Mouse (Mus musculus): ENCODE data around the gene Fancc.

Gene Fancc

DNA sequence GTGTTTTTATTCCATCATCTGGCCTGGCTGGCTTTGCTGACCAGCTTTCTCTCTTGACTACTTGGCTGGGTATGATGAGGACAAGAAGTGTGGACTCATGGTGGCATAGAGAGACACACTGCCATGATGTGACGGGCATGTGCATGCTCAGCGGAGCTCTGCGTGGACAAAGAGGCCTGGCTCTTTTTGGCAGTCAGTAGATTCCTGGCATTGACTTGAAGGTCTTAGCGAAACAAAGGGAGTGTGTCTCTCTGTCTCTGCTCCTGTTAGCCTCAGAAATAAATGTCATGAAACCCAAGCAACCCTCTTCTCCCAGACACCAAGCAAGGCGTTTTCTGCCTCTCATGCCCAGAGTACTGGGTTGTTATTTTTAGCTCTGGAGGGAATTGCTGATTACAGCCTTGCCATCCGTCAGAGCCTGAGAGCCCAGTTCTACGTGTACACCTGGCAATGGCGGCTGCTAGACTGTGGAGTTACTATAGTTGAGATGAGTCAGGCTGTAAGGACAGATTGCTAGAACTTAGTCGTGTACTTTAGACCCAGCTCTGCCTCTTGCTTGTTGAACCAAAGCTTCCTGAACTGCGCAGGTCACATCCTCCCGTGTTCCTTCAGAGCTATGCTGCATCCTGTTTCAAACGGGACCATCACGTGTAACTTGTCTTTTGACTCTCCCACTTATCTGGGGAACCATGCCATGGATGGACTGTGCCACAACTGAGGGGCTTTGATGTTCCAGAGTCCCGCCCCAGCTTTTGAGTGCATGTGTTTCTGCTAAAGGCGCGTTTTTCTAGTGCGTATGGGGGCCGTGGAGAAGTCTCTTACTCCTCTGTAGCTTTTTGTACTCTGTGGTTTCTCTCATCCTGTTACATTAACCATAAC lies 236.1 kb downstream of the Fancc start:
- DNase-seq (ENCODE audit: low read depth): no peak

DNA sequence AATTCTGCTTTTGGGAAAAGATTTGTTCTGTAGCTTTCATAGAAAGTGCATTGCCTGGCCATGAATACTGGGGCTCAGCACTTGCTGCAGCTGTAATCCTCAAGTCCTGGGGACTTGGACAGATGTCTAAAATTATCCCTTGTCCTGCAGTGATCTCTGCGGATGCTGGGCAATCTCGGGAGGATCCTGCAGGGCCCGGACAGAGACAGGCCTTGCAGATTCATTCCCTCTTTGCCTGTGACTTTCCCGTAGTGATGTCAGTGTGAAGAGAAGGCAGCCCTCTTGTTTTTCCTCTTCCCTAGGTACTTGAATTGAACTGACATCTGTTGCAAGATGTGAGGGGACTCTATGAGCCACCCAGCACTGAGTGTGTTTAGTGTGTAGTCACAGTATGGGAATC lies 236.9 kb downstream of the Fancc start:
- no peak for DNase-seq (ENCODE audit: low read depth)

DNA sequence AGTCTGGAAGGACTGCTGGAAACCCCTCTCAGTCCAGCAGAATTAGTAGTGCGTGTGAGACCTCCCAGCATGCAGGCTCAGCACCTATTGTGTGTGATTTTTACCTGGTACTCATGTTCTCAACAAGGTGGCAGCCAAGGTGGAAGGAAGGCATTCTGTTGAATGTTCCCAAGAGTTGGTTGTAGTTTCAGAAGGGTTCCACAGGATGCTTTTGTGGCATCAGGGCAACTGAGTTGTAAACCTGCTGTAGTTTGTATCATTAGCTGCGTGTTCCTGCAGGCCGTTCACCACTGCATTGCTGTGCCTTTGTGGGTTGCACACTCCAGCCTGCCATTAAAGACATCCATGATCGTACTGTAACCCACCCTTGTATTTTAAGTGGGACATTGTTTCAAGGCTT lies 238.4 kb downstream of the Fancc start:
- no peak for DNase-seq (ENCODE audit: low read depth)

DNA sequence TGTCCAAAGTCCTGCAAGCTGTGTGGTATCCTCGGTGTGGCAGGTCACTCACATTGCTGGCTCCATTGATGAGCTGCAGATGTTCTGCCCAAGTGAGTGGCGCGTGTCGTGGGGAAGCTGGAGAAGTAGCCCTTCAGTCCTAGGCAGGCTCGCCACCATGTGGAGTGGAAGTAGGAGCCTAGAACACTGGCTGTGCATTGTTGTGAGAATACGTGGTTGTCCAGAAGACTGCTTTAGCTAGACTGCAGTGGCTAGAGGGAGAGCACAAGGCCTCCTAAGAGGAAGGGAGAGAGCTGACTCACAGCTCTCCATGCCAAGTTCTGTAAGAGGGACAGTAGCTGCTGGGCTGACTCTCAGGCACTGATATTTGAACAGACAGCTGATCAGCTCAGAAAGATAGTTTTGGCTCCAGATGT lies 238.9 kb downstream of the Fancc start:
- no peak for DNase-seq (ENCODE audit: low read depth)

DNA sequence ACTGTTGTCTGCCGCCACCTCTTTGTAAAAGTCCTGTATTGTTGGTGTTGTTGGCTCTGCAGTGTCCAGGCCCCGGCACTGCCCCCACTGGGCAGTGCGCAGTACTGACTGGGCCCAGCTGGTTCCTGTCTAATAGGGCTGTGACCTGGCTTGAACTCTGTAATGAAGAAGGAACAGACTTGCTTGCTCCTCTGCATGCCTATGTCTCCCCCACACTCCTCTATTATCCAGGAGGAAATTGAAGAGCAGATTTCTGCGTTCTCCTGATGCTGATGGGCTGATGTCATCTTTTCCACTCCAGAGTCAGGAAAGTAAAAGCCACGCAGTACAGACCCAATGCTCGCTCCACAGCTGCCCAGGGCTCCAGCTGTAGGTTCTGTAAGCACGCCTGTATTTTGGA lies 240.3 kb downstream of the Fancc start:
- DNase-seq (ENCODE audit: low read depth): no peak

DNA sequence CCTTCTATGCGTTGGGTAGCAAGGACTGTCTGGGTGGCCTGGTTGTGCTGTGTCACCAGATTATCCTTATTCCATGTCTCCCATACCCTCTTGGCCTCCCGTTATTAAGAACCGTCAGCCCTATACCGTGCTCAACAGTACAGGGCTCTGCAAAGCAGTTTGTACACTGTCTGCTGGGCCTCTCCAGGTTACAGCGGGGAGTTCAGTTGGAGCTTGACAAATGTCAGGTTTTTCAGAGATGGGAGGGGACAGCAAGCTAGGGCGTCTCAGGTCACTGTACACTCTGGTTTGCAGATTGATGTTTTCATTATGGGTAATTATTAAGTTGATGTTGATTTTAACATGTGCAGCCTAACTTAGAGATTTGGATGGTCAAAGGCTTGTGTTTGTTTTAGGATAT lies 240.9 kb downstream of the Fancc start:
- DNase-seq (ENCODE audit: low read depth): no peak

DNA sequence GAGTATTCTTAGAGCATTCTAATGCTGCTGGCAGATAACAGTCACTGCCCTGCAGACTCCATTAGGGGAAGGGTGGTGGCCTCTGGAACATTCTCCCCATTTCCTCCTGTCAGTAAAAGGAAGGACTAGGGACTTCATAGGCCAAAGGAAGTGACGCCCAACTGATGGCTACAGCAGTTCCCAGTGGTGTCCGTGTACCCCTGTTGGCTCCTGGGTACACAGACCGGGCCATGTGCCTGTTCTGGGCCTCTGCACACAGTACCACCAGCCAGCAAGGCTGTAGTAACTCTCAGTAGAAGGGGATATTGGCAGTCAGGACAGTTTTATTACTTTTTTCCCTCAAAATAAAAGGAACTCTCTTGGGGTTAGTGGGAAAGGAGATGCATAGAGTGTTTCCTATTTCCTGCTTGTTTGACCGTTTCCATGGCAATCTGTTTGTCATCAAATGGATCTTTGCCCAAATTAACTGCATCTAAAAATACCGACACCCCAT lies 241.5 kb downstream of the Fancc start:
- no peak for DNase-seq (ENCODE audit: low read depth)

DNA sequence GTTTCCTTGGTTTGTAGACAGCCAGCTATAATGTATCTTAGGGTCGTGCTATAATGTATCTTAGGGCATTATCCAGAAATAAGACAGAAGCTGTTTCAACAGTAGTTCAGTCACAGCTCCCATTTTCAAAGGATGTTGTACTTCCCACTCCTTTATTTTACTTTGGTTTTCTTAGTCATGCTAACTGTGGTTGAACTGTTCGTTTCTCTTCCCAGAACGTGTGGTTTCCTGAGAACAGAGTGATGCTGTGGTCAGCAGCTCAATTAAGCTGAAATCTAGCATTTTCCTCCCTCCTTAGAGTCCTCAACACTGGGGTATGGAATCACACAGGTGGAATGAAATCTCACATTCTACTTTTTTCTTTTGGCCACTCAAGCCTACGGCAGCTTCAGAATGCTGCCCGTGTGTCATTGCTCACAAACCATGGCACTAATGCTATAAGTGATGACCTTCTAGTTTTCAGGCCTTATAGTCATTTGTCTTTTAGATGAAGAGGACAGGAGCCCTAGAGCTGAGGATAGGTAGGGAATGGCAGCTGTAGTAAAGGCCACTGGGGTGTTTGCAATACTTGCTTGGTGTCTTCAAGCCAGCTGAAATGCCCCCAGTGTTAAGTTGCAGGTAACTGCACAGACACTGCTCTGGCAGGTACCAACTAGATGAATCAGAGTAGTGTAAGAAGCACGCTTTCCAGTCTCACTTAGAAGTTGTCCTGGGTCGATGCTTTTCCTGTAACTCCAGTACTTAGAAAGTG lies 243.0 kb downstream of the Fancc start:
- DNase-seq (ENCODE audit: low read depth): no peak

DNA sequence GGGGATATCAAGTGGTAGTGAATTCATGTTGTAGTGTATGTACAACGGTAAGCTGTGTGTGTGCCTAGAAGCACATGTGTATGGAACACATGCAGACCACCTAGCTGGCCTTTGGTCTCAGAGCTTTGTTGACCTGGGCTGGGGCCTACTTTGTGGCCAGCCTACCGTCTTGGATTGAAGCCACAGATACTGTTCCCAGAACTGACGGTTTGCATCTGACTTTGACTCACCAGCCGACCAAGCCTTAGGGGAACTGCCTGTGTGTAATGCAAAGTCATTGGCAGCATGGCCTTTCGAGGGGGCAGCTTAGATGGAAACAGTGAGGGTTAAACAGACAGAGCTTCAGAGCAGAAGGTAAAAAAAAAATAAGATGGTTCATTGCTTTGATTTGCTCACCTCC lies 243.9 kb downstream of the Fancc start:
- DNase-seq (ENCODE audit: low read depth): peak; percentile 95

DNA sequence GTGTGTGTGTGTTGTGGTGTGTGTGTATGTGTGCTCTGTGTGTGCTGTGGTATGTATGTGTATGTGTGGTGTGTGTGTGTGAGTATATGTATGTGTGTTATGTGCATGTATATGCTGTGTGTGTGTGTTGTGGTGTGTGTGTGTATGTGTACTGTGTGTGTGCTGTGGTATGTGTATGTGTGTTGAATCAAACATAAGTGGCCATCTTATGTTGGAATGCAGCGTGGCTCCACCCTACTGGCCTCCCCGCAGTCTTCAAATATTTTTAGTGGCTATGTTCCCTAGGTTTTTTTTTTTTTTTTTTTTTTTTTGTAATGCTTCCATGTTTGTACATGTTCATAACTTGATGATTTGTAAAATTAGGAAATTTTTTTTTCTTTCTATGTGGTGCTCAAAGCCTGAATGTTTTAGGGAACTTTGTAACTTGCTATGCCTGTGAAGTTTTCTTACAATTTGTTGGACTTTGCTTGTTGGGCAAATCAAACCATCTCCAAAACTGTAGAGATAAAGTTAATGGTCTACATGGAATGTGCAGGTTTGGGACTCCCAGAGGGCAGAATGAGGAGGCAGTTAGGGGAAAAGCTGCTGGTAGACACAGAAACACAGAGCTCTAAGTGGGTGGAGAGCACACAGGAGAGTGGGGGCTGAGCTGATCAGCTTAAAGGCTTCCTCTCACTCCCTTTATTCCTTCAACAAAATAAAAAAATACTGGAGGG lies 244.6 kb downstream of the Fancc start:
- DNase-seq (ENCODE audit: low read depth): no peak

DNA sequence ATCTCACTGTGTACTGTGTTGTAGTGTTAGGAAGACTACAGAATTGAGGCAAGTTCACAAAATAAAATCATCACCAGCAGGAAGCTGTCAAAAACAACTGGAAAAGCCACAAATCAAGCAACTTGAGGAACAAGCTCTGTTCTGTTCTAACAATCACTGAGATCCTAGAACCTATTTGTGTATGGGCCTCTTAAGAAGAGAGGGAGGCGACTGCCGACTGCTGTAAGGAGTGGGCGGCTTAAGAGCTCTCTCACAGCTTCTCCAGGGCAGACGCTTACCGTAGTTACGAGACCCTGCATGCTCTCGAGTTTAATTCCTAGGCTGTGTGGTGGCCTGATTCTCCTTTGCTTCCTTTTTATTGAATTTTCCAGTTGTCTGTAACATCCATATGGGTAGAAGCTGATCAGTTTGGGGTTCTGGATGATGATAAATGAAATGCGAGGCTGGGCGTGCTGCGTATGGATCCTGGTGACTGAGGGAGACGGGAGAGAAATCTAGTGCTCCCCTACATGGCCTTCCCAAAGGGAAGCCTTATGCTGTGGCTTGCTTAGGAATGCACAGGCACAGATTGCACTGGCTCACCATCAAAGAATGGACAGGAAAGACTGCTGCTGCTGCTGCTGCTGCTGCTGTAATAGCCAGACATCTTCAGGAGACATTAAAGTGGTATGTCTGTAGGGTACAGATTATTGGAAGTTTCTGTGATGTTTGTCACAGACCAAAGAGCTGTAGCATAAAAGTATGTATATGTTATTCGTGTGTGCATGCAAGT lies 245.8 kb downstream of the Fancc start:
- no peak for DNase-seq (ENCODE audit: low read depth)

DNA sequence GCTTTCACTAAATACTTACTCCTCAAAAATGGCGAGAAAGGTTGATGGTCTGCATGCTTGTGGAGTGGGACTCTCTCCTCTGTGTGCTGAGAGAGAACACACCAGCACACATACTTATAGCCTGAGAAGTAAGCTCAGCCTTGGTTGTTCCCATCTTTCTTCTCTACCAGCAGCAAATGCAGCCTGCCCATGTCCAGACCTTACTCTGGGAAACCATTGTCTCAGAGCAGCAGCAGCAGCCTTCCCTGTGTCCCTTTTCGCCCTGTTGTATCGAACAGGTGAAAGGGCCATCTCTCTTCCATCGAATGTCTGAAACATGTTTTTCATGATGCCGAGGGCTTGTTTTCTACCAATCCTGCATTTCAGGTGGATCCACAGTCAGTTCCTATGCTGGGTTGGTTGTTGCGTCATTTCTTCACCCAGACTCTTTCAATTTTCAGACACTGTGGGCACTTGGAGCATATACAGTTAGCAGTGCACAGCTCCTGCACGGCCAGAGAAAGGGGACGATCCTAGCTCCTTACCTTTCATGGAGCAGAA lies 246.6 kb downstream of the Fancc start:
- DNase-seq (ENCODE audit: low read depth): no peak

DNA sequence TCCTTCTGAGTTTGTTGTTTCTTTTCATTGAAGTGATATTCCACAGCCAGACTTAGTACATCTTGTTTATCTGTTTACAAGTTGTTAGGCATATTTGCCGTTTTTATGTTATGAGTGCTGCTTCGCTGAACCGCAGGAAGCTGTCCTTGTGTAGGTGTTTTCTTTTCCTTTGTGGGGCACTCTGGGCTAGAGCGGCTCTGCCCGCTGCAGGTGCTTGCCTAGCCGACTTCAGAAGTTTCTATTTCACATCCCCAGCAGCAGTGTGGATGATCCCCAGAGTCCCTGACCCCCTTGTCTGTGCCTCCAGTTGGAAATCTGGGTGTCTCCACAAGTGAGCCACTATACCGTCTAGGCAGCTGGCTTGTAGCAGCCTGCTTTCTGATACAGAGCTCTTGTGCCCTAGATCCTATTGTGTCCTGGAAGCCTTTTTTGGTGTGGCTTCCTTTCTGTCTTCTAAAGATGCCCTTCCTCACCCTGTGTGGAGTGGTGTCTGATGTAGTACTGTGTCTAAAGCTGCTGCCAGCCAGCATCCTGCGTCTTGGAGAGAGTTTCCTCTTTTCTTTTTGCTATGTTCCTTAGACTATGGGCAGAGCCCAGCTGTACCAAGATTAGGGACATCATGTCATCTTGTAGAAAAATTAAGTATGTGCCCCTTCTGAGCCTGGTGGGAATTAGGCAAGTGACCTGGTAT lies 247.2 kb downstream of the Fancc start:
- DNase-seq (ENCODE audit: low read depth): no peak

DNA sequence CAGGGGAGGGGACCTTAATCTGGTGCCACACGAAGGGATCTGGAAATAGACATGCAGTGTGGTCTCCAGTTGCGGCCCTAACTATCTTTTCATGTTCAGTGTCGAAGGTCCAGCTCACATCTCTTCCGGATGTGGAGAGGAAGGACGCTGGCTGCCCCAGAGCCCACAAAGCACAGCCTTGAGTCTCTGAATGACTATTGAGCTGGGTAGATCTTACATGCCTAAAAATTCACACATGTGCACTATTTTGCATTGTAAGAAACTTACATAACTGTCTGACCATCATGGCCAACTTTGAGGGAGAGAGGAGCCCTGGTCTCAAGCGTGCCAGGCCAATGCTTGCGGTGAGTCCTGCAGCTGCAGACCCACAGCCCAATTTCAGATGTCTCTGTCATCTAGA lies 247.9 kb downstream of the Fancc start:
- DNase-seq (ENCODE audit: low read depth): no peak

DNA sequence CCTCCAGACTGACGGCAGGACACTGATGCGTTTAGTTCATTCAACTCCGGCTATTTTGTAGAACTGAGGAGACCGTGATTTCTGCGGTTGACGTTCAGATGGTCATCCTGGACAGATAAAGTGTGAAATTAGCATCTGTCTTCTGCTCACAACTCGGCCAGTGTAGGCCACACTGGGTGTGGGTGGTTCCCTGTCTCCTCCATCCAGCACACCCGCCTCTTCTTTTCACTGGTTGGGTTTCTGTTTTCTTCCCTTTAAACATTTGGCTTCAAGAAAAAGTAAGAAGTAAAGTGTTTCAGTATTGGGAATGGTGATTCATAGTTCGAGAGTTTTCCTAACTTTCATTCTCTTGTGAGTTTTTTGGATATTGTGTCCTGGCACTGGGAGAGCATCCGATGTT lies 248.8 kb downstream of the Fancc start:
- no peak for DNase-seq (ENCODE audit: low read depth)

DNA sequence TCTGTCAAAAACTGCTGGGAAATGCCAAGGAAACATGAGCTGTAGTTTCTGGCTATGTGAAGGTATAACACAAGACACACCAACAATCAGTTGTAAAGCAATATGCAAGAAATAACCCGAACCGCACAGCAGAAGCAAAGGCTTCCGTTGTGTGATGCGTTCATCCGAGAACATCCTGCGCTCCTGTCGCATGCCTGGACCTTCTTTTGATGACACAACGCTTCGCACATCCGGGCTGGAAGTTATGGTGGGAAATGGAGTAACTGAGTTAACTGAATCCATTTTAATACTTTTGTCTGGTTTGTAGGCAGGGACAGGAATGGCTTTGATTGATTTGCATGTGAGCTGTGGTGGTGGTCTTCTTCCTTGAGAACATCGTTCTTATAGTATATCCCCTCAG lies 249.4 kb downstream of the Fancc start:
- DNase-seq (ENCODE audit: low read depth): no peak

DNA sequence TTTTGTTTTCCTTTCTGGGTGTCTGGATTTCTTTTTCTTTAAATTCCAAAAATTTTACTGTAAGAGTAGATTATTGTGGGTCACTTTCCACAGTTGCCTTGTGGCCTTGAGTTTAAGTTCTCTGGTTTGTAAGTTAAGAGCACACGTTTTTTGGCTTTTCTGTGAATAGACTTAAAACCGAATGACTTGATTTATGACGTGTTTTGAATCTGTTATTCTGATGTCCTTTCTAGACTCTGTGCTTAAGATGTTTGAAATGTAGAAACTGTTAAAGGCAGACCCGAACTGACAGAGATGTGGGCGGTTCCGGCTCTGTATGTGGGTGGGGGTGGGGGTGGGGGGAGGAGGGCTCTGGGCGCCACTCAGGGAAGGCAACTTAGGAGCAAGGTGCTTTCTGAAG lies 250.0 kb downstream of the Fancc start:
- no peak for DNase-seq (ENCODE audit: low read depth)

DNA sequence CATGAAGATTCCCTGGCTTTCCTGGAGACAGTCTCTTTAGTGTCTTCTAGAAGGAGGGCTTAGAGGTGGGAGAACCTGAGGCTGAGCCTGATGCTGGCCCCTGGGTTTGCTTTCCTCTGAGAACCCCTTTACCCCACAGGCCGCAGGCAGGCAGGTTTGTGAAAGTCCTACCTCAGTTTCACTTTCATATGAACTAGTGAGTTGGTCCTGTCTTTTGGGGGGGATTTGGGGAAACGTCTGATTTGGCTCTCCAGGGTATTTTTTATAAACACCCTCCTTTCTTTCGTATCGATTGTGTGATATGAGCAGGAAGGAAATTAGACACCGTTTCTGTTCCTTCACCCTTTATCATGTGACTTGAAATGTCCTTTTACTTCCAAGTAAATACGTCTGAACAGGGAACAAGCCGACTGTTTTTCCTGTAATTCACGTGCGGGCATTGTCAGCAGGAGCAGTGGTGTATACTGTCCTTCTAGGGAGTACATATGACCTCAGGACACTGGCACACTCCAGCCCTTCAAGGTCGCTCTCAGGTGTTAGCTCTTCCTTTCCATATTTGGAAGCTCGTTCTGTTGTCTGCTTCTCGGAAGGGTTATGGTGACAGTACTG lies 250.6 kb downstream of the Fancc start:
- no peak for DNase-seq (ENCODE audit: low read depth)

DNA sequence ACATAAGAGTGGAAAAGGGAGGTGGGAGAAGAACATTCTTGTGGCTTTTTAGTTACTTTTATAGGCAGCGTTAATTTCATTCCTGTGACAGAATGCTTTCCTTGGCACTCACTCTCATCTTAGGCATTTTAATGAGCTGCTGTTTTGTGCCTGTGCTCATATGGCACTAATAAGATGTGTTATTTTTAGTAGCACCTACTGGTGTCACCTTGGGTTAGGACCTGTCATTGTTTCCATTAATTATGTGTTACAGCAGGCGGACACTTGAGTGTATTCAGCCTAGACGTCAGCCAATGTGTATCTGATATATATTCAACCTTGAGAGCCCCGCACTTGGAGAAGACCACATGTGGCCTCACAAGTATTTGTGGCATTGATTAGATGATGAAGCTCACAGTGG lies 251.3 kb downstream of the Fancc start:
- no peak for DNase-seq (ENCODE audit: low read depth)

DNA sequence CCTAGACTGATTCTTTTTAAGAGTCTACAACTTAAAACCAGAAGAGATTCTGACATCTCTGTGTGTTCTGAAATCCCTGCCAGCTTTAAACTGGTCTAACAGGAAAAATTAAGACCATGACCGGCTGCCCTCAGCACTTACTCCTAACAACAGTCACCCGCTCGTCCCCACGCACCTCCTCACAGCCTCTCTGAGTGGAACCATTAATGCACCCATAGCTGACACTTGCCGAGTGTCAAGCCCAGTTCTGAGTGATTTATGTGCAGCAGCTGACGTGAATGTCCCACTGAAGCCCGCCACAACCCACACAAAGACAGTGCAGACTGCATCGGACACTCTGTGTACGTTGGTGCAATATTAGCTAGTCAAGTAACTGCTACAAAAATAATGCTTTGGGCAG lies 251.9 kb downstream of the Fancc start:
- no peak for DNase-seq (ENCODE audit: low read depth)

DNA sequence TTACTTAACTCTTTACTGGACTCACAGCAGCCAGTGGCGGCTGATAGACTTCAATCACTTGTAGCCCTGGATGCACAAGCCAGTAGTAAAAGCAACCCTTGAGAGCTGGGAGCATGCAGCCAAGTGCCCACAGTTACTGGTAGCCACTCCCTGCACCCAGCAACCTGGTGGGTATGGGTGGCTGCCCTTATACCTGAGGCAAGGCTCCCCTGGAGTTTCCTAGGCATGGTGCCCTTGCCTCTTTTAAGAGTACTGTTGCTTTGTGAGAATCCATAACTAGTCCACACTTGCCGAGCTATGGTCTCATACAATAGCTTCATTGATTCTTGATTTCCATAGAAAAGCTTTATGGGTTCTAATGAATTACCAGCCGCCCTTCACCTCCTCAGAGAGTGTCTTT lies 252.7 kb downstream of the Fancc start:
- DNase-seq (ENCODE audit: low read depth): no peak
